Mouse (Mus musculus) kidney, postnatal 25 days (tissue): ENCODE results near the gene Stard8.
A peak's percentile ranks its signal among the peaks of the same experiment; 100 is the strongest.
"Not testable (repeated sequence)": the region's sequence is repeated elsewhere in the genome, so short reads cannot be mapped to it uniquely, and the experiment has no call there.

Experiments
- DNase-seq, 2 experiments: peaks; one replicate each; pipeline ENCODE4 v3.0.0; 2021; ENCODE audit warnings: mixed read lengths in 2 of 2

The Stard8 gene

DNA sequence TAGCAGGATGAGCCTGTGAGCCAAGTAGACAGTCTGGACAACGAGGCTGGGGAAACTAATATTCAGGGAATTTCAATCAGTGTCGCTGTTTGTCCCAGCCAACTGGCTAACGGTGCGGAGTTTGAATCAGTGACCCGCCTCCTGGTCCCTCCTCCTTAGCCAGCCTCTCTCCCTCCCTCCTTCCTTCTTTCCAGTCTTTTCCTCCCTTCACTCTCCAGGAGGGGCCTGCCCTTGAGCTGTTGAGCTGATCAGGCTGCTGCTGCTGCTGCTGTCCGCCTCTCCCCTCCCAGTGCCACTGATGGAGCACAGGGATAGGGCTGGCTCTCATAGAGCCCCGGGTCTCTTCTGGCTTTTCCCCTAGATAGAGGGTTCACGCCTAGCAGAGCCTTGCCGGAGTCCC is at the start of gene Stard8:
Gene Stard8, plus strand, starts transcription at position 203 of the 400 bp plus-strand sequence.
- peak; percentile 20 to 49 for DNase-seq

- DNase-seq, result peak; percentile 2 to 42
These were observed 49.1 kb upstream of the Stard8 start for GRCm38 (mm10) chrX:98953941-98954340.

DNA sequence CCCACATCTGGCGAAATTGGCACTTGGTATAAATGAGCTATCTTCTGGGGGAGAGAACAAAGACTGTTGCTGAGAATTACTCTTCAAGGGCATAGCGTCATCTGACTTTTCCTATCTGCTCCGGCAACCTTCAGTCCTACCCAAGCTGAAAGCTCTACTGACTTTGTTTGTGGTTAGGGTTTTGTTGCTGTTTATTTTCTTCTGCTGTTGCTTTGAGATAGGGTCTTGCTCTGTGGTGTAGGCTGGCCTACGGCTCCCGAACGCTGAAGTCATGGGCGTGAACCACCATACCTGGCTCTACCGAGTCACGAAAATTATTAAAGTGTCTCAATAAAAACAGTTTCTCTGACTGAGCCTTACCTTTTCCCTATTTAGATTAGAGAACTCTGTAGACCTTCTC is 44.8 kb upstream of the Stard8 start:
- DNase-seq, result no peak

DNA sequence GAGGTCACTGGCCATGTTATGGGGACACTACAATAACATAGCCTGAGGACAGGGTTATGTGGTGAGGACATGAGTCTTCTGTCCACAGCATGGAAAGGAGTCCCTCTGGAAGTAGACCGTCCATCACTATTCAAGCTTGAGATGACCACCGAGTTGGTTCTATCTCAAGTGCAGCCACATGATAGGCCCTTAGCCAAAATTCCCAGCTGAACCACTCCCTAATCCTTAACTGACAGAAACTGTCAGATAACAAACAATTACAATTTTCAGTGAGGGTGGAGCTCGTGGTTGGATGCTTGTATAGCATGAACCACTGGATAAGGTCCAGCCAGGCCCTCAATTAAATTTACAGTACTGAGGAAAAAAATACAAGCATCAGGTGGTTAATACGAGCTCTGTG is 44.0 kb upstream of the Stard8 start:
- DNase-seq, result no peak

- DNase-seq, result no peak
These were observed 39.3 kb upstream of the Stard8 start for GRCm38 (mm10) chrX:98963742-98964141.

DNA sequence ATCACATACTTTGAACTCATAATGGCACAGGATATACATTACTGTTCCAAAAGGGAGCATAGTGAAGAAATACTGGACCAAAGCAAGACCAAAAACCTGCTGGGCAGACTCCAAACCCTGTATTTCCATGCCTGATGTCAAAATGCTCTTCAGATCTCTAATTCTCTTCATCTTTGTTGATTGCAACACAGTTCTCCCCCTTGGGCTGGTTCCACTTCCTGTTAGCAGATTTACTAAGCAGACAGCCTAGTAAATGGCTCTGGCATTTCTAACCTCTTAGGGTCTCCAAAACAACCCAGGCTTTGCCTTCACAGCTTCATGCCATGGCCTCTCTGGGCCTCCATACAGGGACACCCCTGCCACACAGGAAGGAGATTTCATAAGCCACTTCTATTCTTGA is 38.5 kb upstream of the Stard8 start:
- no peak for DNase-seq

GRCm38 (mm10) chrX:98986611-98987010 is 16.4 kb upstream of the Stard8 start:
- DNase-seq, result not testable (repeated sequence)

GRCm38 (mm10) chrX:98989574-98989973 is 13.5 kb upstream of the Stard8 start:
- peak; percentile 57 to 70 for DNase-seq

- peak in 1 of 2 experiments; percentile 17 for DNase-seq
These were observed 983 bp upstream of the Stard8 start for GRCm38 (mm10) chrX:99002065-99002464.

- DNase-seq, result no peak
These were observed 7.5 kb downstream of the Stard8 start for GRCm38 (mm10) chrX:99010581-99010980.

GRCm38 (mm10) chrX:99011281-99011680 is 8.2 kb downstream of the Stard8 start:
- no peak for DNase-seq

- no peak for DNase-seq
These were observed 9.4 kb downstream of the Stard8 start for GRCm38 (mm10) chrX:99012486-99012885.

DNA sequence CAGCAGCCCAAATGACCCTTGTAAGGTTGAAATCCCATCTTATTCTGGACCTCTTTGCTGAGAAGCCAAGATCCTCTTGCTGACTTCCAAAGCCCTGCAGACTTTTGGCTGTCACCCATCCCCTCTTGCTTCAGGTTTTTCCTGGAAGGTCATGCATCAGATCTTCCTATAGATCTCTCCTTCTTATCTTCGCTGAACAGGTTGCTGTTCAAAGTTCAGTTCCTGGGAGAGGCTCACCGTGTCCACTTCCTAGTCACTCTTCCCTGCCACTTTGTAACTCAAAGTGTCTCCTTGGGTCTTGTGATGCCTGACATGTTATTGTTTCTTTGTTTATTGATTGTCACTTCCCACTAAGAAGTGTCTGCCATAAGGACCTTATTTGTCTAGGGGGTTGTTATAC is 12.7 kb downstream of the Stard8 start:
- no peak for DNase-seq

DNA sequence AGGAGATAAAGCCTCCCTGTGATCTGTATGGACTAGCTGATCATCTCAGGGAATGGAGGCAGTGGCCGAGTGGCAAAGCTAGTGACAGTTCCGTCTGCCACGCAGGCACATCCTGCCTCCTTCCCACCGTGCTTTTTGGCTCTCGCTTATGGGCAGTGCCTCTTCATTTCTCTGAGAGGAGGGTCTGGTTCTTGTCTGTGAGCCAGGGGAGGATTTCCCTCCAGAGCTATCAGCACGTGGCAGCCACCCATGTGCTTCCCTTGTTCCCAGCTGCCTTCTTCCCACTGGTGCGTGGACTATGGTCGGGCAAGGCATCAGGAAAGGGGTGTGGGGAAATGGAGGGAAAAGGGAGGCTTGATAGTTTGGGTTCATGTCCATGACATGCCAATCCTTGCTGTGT is 13.9 kb downstream of the Stard8 start:
- no peak for DNase-seq

DNA sequence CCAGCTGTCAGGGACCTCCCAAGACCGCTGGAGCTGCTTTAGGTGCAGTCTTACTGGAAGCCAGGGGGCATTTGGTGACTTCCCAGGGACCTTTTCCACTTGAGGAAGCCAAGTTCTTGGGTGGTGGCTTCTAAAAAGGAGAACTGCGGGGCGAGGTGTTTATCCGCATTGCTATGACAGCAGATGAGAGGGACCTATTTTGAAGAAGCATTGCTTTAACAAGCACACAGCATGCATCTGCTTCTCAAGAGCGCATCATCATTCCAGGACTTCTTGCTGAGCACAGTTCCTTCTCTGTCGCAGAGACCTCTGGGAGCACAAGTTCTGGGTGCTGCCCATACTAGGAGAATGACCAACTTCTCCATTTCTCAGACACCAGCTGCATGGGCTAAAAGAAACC is 14.8 kb downstream of the Stard8 start:
- DNase-seq, result no peak

- DNase-seq, result peak; percentile 9 to 49
These were observed 16.3 kb downstream of the Stard8 start for GRCm38 (mm10) chrX:99019303-99019702.

DNA sequence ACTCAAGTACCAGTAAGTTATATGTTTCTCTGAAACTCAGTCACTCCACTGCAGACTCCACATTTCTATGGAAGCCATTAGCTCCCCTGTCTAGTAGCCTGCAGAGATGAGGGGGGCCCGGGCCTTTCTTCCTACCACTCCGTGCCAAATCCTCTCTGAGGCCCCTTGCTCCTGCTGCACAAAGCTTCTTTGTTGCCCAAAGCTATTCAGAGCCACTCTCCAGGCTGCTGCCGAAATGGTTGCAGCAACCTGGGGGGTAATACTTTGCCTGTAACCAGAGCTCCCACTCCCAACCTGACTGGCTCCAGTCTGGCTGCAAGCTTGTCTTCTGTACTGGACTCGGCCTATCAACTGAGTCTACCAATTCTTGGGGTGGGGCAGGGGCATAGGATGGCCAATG is 17.2 kb downstream of the Stard8 start:
- DNase-seq, result no peak

DNA sequence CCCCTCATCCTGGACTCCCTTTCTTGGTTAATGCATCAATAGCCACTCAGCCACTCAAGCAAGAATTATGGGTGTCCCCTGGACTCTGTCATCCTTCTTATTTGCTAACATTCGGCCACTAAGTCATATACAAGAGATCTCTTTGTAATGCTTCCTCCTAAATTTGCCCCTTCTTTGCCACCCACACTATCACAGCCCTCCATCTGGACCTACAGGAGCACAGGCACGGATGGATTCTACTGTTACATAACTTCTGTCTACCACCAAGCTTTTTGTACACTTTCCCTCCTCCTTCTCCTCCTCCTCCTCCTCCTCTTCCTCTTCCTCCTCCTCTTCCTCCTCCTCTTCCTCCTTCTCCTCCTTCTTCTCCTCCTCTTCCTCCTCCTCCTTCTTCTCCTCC is 18.5 kb downstream of the Stard8 start:
- no peak for DNase-seq

DNA sequence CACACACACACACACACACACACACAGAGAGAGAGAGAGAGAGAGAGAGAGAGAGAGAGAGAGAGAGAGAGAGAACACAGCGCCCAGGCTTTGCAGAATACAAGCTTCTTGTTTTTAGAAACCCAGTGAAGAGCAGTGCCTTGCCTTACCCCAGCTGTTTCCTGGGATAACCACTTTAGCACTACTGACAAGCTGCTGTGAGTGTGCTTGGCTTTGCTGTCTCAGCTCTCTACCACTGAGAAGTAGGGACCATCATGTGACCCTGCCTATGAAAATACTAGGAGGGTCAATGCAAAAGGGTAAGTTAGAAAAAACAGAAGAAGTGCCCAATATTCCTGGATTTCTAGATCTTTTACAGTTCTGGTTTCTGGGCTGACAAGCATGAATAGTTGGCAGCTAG is 20.9 kb downstream of the Stard8 start:
- no peak for DNase-seq

DNA sequence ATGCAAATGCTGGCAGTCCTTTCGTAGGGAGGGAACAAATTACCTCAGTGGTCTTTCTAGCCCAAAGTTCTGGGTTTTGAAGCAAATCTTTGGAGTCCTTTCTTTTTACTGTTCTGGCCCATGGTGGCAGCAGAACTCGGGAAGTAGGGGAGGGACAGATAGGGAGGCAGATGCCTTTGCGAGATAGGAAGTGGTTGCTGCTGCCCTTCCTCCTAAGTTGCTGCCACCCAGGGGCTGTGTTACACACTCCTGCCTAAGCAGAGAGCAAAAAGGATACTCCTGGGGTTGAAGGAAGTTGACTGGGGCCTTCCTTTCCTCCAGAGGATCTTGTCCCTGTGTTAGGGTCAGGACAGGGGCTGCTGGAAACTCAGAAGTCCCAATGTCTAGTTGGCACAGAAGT is 32.4 kb downstream of the Stard8 start:
- no peak for DNase-seq

DNA sequence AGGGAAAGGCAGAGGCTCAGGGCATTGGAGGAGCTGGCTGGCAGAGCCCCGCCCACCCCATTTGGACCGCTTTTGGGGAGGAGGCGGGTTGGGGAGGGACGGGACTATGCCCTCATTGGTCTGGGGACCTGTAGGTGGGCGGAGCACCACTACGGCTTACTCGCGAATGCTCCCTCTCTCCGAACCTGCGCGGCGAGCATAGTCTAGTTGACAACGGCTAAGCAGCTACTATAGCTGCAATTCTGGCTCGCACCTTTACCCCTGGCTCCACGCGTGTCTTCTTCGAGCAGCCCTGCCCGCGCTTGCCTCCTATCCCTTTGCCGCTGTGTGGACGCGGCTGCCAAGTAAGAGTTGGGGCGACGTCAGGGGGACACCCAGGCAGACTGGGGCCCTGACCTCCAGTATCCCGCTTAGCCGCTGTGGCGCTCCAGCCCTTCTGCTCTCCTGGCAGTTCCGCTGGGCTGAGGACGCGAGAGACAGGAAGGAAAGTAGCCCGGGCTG is 39.5 kb downstream of the Stard8 start:
- DNase-seq, result peak; percentile 91 to 96

GRCm38 (mm10) chrX:99043275-99043674 is 40.2 kb downstream of the Stard8 start:
- DNase-seq, result peak in 1 of 2 experiments; percentile 40

GRCm38 (mm10) chrX:99043739-99044138 is 40.7 kb downstream of the Stard8 start:
- peak in 1 of 2 experiments; percentile 37 for DNase-seq

DNA sequence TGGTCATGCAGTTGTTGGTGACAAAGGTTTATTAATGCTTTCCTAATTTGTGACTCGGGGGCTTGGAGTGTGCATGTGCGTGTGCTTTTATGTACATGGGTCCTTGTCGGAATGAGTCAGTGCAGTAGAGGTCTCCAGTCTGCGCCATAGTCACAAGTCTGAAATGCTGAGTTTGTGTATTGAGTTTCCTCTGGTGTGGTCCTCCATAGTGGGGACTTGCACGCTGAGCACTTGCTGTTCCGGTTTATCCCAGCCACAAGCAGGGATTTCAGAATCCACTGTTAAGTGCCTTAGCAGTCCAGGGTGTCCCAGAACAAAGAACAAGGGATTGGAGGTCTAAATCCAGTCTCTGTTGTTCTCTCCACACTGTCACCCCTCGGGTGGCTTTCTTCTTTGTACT is 42.3 kb downstream of the Stard8 start:
- peak in 1 of 2 experiments; percentile 37 for DNase-seq

GRCm38 (mm10) chrX:99046360-99047055 is 43.5 kb downstream of the Stard8 start:
- peak; percentile 62 to 79 for DNase-seq
